Mouse (Mus musculus) intestine, postnatal 0 days (tissue): ENCODE measurements around the gene Cltc. TPM values are rescaled to one million over a fixed set of nuclear protein-coding genes. Genes with fewer than 3 reads are reported as not detected.

ENCODE experiments used
- ATAC-seq: fragments of 200-750 bp; cut with Nextera tagmentation; 2 replicates; pipeline ENCODE4 v1.8.0; 2017; ENCODE audit warnings: mild to moderate bottlenecking, moderate TSS enrichment, moderate library complexity
- H3K27ac ChIP-seq: fragments of 300-500 bp; sonication (generic); 2 replicates; pipeline ENCODE4 v1.5.1; 2014; ENCODE audit warnings: mild to moderate bottlenecking, low read depth, low read length, moderate library complexity
- H3K27me3 ChIP-seq: fragments of 300-500 bp; sonication (generic); replicated peaks from 2 replicates; pipeline ENCODE4 v1.6.1; 2014; ENCODE audit warnings: low read length, mixed read lengths; ENCODE audit not compliant: control insufficient read depth, insufficient read depth
- H3K36me3 ChIP-seq: fragments of 300-500 bp; sonication (generic); 2 replicates; pipeline ENCODE4 v1.6.1; 2014; ENCODE audit warnings: mild to moderate bottlenecking, moderate library complexity; ENCODE audit not compliant: control insufficient read depth, insufficient read depth
- H3K4me1 ChIP-seq: fragments of 300-500 bp; sonication (generic); replicated peaks from 2 replicates; pipeline ENCODE4 v1.6.1; 2014; ENCODE audit warnings: antibody characterized with exemption, low read length, mixed read lengths; ENCODE audit not compliant: control insufficient read depth, insufficient read depth
- H3K4me2 ChIP-seq: fragments of 300-500 bp; sonication (generic); replicated peaks from 2 replicates; pipeline ENCODE4 v1.6.1; 2014; ENCODE audit warnings: low read depth, mild to moderate bottlenecking, moderate library complexity
- H3K4me3 ChIP-seq: fragments of 300-500 bp; sonication (generic); 2 replicates; pipeline ENCODE4 v1.5.1; 2014; ENCODE audit warnings: low read depth, low read length
- H3K9ac ChIP-seq: fragments of 300-500 bp; sonication (generic); 2 replicates; pipeline ENCODE4 v1.6.1; 2014; ENCODE audit warnings: mild to moderate bottlenecking, low read depth, low read length
- H3K9me3 ChIP-seq: fragments of 300-500 bp; sonication (generic); 2 replicates; pipeline ENCODE4 v1.6.1; 2016; ENCODE audit warnings: mixed run types; ENCODE audit not compliant: control insufficient read depth
- CTCF ChIP-seq: sonication (generic); IDR thresholded peaks from 2 replicates; pipeline ENCODE4 v1.5.1; 2016; ENCODE audit warnings: low read depth, mild to moderate bottlenecking, control low read depth, antibody characterized with exemption, moderate library complexity
- WGBS: fragments of 180-500 bp; shearing (Covaris S2); extraction: QIAGEN DNeasy Blood & Tissue Kit; methylation state at CpG from one replicate; pipeline ENCODE4 v1.1.7; 2014; 5-methylcytosine and 5-hydroxymethylcytosine counted together
- polyA plus RNA-seq: library from polyadenylated mRNA; unstranded; fragments of >200 nt; fragmentation: Nextera tagmentation; extraction: Ambion mirVana; gene quantifications from 2 replicates; pipeline ENCODE4 v1.2.1, GENCODE M21; 2015

Gene Cltc
- polyA plus RNA-seq, 1 experiment from 2014 or later = 87.3 TPM

DNA sequence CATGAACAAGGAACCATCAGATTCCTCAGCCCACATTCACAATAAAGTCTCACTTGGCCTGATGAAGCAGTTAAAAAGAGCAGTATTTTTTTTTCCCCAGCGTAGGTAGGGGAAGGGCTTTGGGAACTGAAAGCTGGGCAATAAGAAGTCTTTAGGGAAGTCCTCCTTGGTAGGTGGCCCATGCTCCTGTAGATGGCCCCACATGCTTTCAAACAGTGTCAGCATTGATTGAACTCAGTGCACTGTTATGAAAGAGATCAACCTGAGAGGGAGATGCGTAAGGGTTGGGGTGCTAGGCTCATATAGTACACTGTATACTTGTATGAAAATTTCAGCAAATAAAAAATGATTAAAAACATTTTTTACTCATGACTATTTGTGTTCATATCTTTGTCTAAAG is 65.4 kb downstream of the Cltc start:
- Histone ChIP-seq H3K4me2 (no peak overlapping the region), H3K9me3 (no peaks in the 10 kb centered on the region), H3K4me1 (no peaks in the 10 kb centered on the region), H3K9ac (no peak overlapping the region), H3K36me3 (peaks cover 58% of the 10 kb centered on the region), H3K27ac (no peak overlapping the region), H3K4me3 (no peak overlapping the region), H3K27me3 (no peaks in the 10 kb centered on the region)
- 83% methylated on average over 2 of the region's 2 CpGs for WGBS
- no peak for TF ChIP-seq CTCF
- ATAC-seq = no peak

DNA sequence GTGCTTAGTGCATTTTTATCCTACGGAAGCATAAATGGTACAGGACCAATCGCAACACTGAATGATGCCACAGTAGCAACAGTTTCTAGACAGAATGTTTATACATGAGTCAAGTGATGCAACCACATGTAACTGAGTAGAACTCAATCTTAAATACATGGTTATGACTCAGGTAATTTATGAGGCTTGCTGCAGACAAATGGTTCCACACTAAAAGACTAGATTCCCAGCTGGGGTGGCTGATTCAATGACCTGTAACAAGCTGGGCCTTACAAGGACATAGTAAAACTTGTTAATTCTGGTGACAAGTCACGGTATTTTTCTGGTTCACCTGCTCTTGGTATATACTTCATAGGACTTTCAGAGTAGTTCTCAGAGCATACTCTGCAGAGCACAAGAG is 65.9 kb downstream of the Cltc start:
- Histone ChIP-seq H3K9ac (no peak overlapping the region), H3K4me2 (no peak overlapping the region), H3K4me3 (no peak overlapping the region), H3K4me1 (no peaks in the 10 kb centered on the region), H3K9me3 (no peaks in the 10 kb centered on the region), H3K27me3 (no peaks in the 10 kb centered on the region), H3K36me3 (peaks cover 53% of the 10 kb centered on the region), H3K27ac (no peak overlapping the region)
- WGBS = 88% methylated on average over 3 of the region's 3 CpGs
- no peak; the same call in 1 of the 2 replicates for ATAC-seq
- no peak for TF ChIP-seq CTCF

DNA sequence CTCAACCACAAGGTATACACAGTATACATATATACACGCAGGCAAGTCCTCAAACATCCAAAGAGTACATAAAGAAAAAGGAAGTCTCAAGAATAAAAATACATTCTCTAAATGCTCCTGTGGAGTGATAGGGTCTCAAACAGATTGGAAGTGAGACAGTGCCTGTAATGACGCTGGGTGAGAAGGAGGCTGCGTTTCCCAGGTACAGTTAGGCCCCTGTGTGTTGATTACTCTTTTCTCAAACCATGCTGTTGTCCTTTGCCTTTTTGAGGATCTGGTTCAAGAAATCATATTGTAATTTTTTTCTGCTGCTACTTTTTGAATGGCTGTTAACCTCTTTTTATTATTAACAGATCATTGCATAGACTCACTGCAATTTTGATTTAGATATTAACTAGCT is 67.0 kb downstream of the Cltc start:
- Histone ChIP-seq H3K4me1 (0 out of 2 replicates have a peak, but pooled peaks cover 2% of the 10 kb centered on the region), H3K36me3 (peaks cover 43% of the 10 kb centered on the region), H3K9me3 (no peaks in the 10 kb centered on the region), H3K4me3 (no peak overlapping the region), H3K27ac (no peak overlapping the region), H3K4me2 (no peak overlapping the region), H3K9ac (no peak overlapping the region), H3K27me3 (no peaks in the 10 kb centered on the region)
- ATAC-seq = no peak
- no peak for TF ChIP-seq CTCF
- WGBS = 79% methylated on average over 3 of the region's 3 CpGs

DNA sequence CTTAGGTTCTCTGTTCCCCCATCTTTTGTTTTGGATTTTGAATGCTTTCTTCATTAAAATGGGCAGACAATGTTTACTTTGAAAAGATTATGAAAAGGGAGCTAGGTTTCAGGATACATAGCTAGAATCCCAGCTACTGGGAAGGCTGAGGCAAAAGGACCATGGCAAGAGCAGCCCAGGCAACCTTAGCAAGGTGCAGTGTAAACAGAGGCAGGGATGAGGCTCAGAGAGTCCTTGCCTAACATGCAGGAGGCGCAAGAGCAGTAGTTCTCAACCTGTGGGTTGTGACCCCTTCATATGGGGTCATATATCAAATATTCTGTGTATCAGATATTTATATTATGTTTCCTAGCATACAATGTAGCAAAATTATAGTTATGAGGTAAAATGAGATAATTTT is 72.0 kb downstream of the Cltc start:
- Histone ChIP-seq H3K9me3 (no peaks in the 10 kb centered on the region), H3K4me1 (0 out of 2 replicates have a peak, but pooled peaks cover 6% of the 10 kb centered on the region), H3K36me3 (peaks cover 11% of the 10 kb centered on the region; the same call in 1 of the 2 replicates), H3K27ac (no peak overlapping the region), H3K9ac (0 out of 2 replicates have a peak overlapping the region, but pooled peaks have one; percentile 90), H3K4me2 (peak overlapping the region; percentile 83), H3K4me3 (no peak overlapping the region), H3K27me3 (no peaks in the 10 kb centered on the region)
- no peak for ATAC-seq
- TF ChIP-seq CTCF = no peak
- WGBS = 82% methylated on average over 1 of the region's 1 CpGs

DNA sequence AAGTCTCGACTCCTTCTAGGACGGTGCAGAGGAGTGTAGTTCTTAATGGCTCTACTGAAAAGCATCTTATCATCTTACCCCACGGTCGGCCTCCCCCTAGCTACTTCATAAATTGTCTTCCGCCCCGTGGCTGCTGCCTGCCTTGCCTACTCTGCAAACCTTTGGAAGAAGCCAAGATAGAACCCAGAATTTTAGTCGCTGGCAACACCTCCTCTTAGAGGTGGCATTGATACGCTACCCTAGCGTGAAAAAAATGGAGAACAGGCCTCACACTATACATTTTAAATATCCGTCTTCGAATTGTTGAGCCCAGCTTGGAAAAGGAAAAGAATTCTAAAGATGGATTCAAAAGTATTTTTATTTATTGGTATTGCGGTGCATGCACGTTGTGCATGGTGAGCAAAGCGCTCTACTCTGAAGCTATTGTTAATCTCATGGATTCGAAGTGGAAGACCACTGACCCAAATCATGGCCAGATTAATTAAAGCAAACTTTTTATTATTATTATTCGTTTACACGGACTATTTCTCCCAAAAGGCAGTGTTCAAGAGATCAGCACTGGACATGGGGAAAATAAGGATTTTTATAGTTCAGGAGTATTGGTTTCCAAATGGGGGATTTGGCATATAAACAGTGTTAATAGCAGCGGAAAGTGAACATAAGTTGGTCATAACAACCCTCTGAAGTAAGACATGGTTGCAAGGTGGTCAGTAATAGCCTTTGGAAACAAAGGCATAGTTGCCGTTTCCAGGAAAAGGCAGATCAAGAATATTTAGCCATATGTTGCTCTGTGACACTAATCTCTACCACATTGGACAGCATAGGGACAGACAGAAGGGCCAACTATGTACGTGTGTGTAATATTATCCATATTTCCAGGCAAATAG is 73.0 kb downstream of the Cltc start:
- peak; percentile 4; the same call in 1 of the 2 replicates for ATAC-seq
- H3K9me3 ChIP-seq = no peaks in the 10 kb centered on the region
- WGBS = 3% methylated on average over 20 of the region's 20 CpGs
- 0 out of 2 replicates have a peak, but pooled peaks cover 2% of the 10 kb centered on the region for H3K36me3 ChIP-seq
- H3K27ac ChIP-seq = peak overlapping the region; percentile 87
- H3K4me2 ChIP-seq = peak overlapping the region; percentile 83
- H3K4me3 ChIP-seq = peak overlapping the region; percentile 84
- peak overlapping the region; percentile 90 for H3K9ac ChIP-seq
- 0 out of 2 replicates have a peak, but pooled peaks cover 6% of the 10 kb centered on the region for H3K4me1 ChIP-seq
- H3K27me3 ChIP-seq = no peaks in the 10 kb centered on the region
- no peak for TF ChIP-seq CTCF

DNA sequence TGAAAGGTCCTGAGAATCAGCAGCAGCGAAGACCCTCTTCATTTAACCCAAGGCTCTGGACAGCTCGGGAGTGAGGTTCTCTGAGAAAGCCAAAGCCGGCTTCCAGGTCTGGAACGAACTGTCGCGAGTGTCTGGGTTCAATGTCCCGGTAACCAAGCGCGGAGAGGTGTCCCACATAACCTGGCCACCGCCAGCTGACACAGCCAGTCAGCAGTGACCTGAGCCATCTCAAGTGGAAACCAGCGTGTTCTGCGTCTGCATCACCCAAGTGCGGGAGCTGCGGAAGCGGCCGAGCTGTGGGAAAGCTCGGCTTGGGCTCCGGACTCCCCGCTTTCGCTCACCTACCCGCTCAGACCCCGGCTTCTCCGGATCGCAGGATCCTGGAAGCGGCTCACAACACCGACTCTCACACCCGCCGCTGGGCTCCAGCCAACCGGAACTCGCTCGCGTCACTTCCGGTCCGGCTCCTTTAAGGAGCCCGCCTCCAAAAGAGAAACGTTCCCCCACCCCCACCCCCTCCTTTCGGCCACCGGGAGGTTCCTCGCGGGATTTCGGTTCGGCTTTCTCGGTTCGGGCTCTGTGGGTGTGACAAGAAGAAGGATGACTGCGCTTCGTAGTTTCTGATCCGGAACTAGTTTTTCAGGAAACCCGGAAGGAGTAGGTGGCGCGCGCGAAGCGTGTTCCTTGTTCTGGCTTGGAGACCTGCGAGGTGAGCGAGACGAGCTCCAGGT is 73.8 kb downstream of the Cltc start, which contains the start of the genes Vmp1 and Ptrh2:
Gene Vmp1, minus strand, starts transcription at position 442 of the 731 bp plus-strand sequence.
Gene Ptrh2, plus strand, starts transcription at position 591 of the 731 bp plus-strand sequence.
- under 1% methylated on average over 56 of the region's 56 CpGs for WGBS
- peak within 1 kb of the TSS; percentile 90 for H3K9ac ChIP-seq
- H3K4me3 ChIP-seq = peak within 1 kb of the TSS; percentile 84
- peak within 1 kb of the TSS; percentile 83 for H3K4me2 ChIP-seq
- 0 out of 2 replicates have a peak, but pooled peaks cover 6% of the 10 kb centered on the region for H3K4me1 ChIP-seq
- H3K9me3 ChIP-seq = no peaks in the 10 kb centered on the region
- no peaks in the 10 kb centered on the region for H3K36me3 ChIP-seq
- no peaks in the 10 kb centered on the region for H3K27me3 ChIP-seq
- ATAC-seq = peak; percentile 88
- H3K27ac ChIP-seq = peak within 1 kb of the TSS; percentile 87
- no peak for TF ChIP-seq CTCF
